Mouse (Mus musculus) forebrain, embryonic 15.5 days (tissue): ENCODE data around the gene Gm28048. TPM values are rescaled to one million over a fixed set of nuclear protein-coding genes. Genes with fewer than 3 reads are reported as not detected.

Experiments
- ATAC-seq: fragments of 200-750 bp; cut with Nextera tagmentation; replicated peaks from 2 replicates; pipeline ENCODE4 v1.8.0; 2017; ENCODE audit warnings: mild to moderate bottlenecking, moderate TSS enrichment, moderate library complexity
- H3K27ac ChIP-seq: fragments of 300-500 bp; sonication (generic); replicated peaks from 2 replicates; pipeline ENCODE4 v1.5.1; 2015; ENCODE audit warnings: mild to moderate bottlenecking, inconsistent platforms
- H3K27me3 ChIP-seq: fragments of 300-500 bp; sonication (generic); 2 replicates; pipeline ENCODE4 v1.6.1; 2015; ENCODE audit warnings: inconsistent platforms
- H3K36me3 ChIP-seq: fragments of 300-500 bp; sonication (generic); 2 replicates; pipeline ENCODE4 v1.6.1; 2015; ENCODE audit warnings: mild to moderate bottlenecking, inconsistent platforms
- H3K4me1 ChIP-seq: fragments of 300-500 bp; sonication (generic); 2 replicates; pipeline ENCODE4 v1.6.1; 2015; ENCODE audit warnings: inconsistent platforms
- H3K4me2 ChIP-seq: fragments of 300-500 bp; sonication (generic); replicated peaks from 2 replicates; pipeline ENCODE4 v1.6.1; 2015; ENCODE audit warnings: mild to moderate bottlenecking, inconsistent platforms
- H3K4me3 ChIP-seq: fragments of 300-500 bp; sonication (generic); 2 replicates; pipeline ENCODE4 v1.5.1; 2015; ENCODE audit warnings: mild to moderate bottlenecking, inconsistent platforms
- H3K9ac ChIP-seq: fragments of 300-500 bp; sonication (generic); replicated peaks from 2 replicates; pipeline ENCODE4 v1.6.1; 2015; ENCODE audit warnings: mild to moderate bottlenecking, inconsistent platforms
- H3K9me3 ChIP-seq: fragments of 300-500 bp; sonication (generic); 2 replicates; pipeline ENCODE4 v1.6.1; 2016; ENCODE audit warnings: inconsistent platforms
- WGBS: fragments of 180-500 bp; shearing (Covaris S2); methylation state at CpG from one replicate; pipeline ENCODE4 v1.1.7; 2015; ENCODE audit warnings: mixed read lengths; 5-methylcytosine and 5-hydroxymethylcytosine counted together
- polyA plus RNA-seq: library from polyadenylated mRNA; unstranded; fragments of >200 nt; fragmentation: Nextera tagmentation; extraction: Ambion mirVana; gene quantifications from 2 replicates; pipeline ENCODE4 v1.2.1, GENCODE M21; 2015

Gene Gm28048
- polyA plus RNA-seq, 1 experiment from 2014 or later: 3.4 TPM

GRCm38 (mm10) chr11:22902923-22903322 is 79.0 kb downstream of the Gm28048 start:
- WGBS: 70% methylated on average over 2 of the region's 2 CpGs
- Histone ChIP-seq H3K27me3 (no peaks in the 10 kb centered on the region), H3K4me3 (no peak overlapping the region), H3K4me2 (no peak overlapping the region), H3K27ac (no peak overlapping the region), H3K9me3 (no peaks in the 10 kb centered on the region), H3K36me3 (no peaks in the 10 kb centered on the region), H3K9ac (no peak overlapping the region), H3K4me1 (no peaks in the 10 kb centered on the region)
- no peak for ATAC-seq

GRCm38 (mm10) chr11:22900041-22900440 is 81.8 kb downstream of the Gm28048 start:
- H3K36me3 ChIP-seq: no peaks in the 10 kb centered on the region
- H3K27ac ChIP-seq: no peak overlapping the region
- H3K9ac ChIP-seq: no peak overlapping the region
- H3K4me2 ChIP-seq: no peak overlapping the region
- no peaks in the 10 kb centered on the region for H3K4me1 ChIP-seq
- no peak for ATAC-seq
- no peaks in the 10 kb centered on the region for H3K27me3 ChIP-seq
- H3K4me3 ChIP-seq: no peak overlapping the region
- no peaks in the 10 kb centered on the region for H3K9me3 ChIP-seq
- 87% methylated on average over 3 of the region's 3 CpGs for WGBS

- WGBS: 93% methylated on average over 4 of the region's 4 CpGs
- no peaks in the 10 kb centered on the region for H3K4me1 ChIP-seq
- H3K36me3 ChIP-seq: no peaks in the 10 kb centered on the region
- H3K9ac ChIP-seq: no peak overlapping the region
- no peak overlapping the region for H3K27ac ChIP-seq
- H3K27me3 ChIP-seq: no peaks in the 10 kb centered on the region
- H3K4me2 ChIP-seq: no peak overlapping the region
- no peaks in the 10 kb centered on the region for H3K9me3 ChIP-seq
- H3K4me3 ChIP-seq: no peak overlapping the region
- ATAC-seq: no peak
Observed at GRCm38 (mm10) chr11:22897642-22898041, 84.2 kb downstream of the Gm28048 start.

GRCm38 (mm10) chr11:22897127-22897526 is 84.8 kb downstream of the Gm28048 start:
- WGBS: 94% methylated on average over 4 of the region's 4 CpGs
- H3K9ac ChIP-seq: no peak overlapping the region
- ATAC-seq: no peak
- no peaks in the 10 kb centered on the region for H3K27me3 ChIP-seq
- no peak overlapping the region for H3K4me2 ChIP-seq
- no peaks in the 10 kb centered on the region for H3K4me1 ChIP-seq
- no peak overlapping the region for H3K27ac ChIP-seq
- H3K36me3 ChIP-seq: no peaks in the 10 kb centered on the region
- H3K9me3 ChIP-seq: no peaks in the 10 kb centered on the region
- no peak overlapping the region for H3K4me3 ChIP-seq

GRCm38 (mm10) chr11:22893075-22893474 is 88.8 kb downstream of the Gm28048 start:
- Histone ChIP-seq H3K4me1 (no peaks in the 10 kb centered on the region), H3K27me3 (no peaks in the 10 kb centered on the region), H3K4me3 (no peak overlapping the region), H3K27ac (no peak overlapping the region), H3K4me2 (no peak overlapping the region), H3K9ac (no peak overlapping the region), H3K36me3 (no peaks in the 10 kb centered on the region), H3K9me3 (no peaks in the 10 kb centered on the region)
- 73% methylated on average over 3 of the region's 3 CpGs for WGBS
- no peak for ATAC-seq

- ATAC-seq: no peak
- Histone ChIP-seq H3K4me3 (no peak overlapping the region), H3K9me3 (no peaks in the 10 kb centered on the region), H3K4me1 (no peaks in the 10 kb centered on the region), H3K9ac (no peak overlapping the region), H3K36me3 (no peaks in the 10 kb centered on the region), H3K27ac (no peak overlapping the region), H3K4me2 (no peak overlapping the region), H3K27me3 (no peaks in the 10 kb centered on the region)
- WGBS: 84% methylated on average over 6 of the region's 6 CpGs
Observed at GRCm38 (mm10) chr11:22892466-22892865, 89.4 kb downstream of the Gm28048 start.

GRCm38 (mm10) chr11:22891876-22892275 is 90.0 kb downstream of the Gm28048 start:
- H3K4me2 ChIP-seq: no peak overlapping the region
- no peak overlapping the region for H3K9ac ChIP-seq
- no peaks in the 10 kb centered on the region for H3K27me3 ChIP-seq
- WGBS: 93% methylated on average over 7 of the region's 7 CpGs
- no peak overlapping the region for H3K4me3 ChIP-seq
- H3K27ac ChIP-seq: no peak overlapping the region
- no peaks in the 10 kb centered on the region for H3K4me1 ChIP-seq
- H3K36me3 ChIP-seq: no peaks in the 10 kb centered on the region
- no peak for ATAC-seq
- no peaks in the 10 kb centered on the region for H3K9me3 ChIP-seq

GRCm38 (mm10) chr11:22891242-22891641 is 90.6 kb downstream of the Gm28048 start:
- Histone ChIP-seq H3K4me2 (no peak overlapping the region), H3K27me3 (no peaks in the 10 kb centered on the region), H3K9me3 (no peaks in the 10 kb centered on the region), H3K27ac (no peak overlapping the region), H3K9ac (no peak overlapping the region), H3K36me3 (no peaks in the 10 kb centered on the region), H3K4me1 (no peaks in the 10 kb centered on the region), H3K4me3 (no peak overlapping the region)
- 71% methylated on average over 9 of the region's 9 CpGs for WGBS
- no peak for ATAC-seq

GRCm38 (mm10) chr11:22889224-22889623 is 92.7 kb downstream of the Gm28048 start:
- Histone ChIP-seq H3K27ac (no peak overlapping the region), H3K4me1 (no peaks in the 10 kb centered on the region), H3K4me2 (no peak overlapping the region), H3K9ac (no peak overlapping the region), H3K9me3 (no peaks in the 10 kb centered on the region), H3K27me3 (no peaks in the 10 kb centered on the region), H3K36me3 (no peaks in the 10 kb centered on the region), H3K4me3 (no peak overlapping the region)
- 88% methylated on average over 3 of the region's 3 CpGs for WGBS
- ATAC-seq: no peak

GRCm38 (mm10) chr11:22886991-22887390 is 94.9 kb downstream of the Gm28048 start:
- no peak for ATAC-seq
- no peaks in the 10 kb centered on the region for H3K4me1 ChIP-seq
- WGBS: 97% methylated on average over 4 of the region's 4 CpGs
- no peak overlapping the region for H3K4me2 ChIP-seq
- H3K36me3 ChIP-seq: no peaks in the 10 kb centered on the region
- H3K27ac ChIP-seq: no peak overlapping the region
- H3K4me3 ChIP-seq: no peak overlapping the region
- no peak overlapping the region for H3K9ac ChIP-seq
- no peaks in the 10 kb centered on the region for H3K27me3 ChIP-seq
- H3K9me3 ChIP-seq: no peaks in the 10 kb centered on the region

GRCm38 (mm10) chr11:22885350-22885749 is 96.5 kb downstream of the Gm28048 start:
- no peaks in the 10 kb centered on the region for H3K27me3 ChIP-seq

GRCm38 (mm10) chr11:22883676-22884075 is 98.2 kb downstream of the Gm28048 start:
- no peak overlapping the region for H3K4me2 ChIP-seq
- WGBS: 88% methylated on average over 2 of the region's 2 CpGs
- no peaks in the 10 kb centered on the region for H3K36me3 ChIP-seq
- H3K4me3 ChIP-seq: no peak overlapping the region
- H3K27ac ChIP-seq: no peak overlapping the region
- H3K4me1 ChIP-seq: no peaks in the 10 kb centered on the region
- no peak for ATAC-seq
- H3K27me3 ChIP-seq: no peaks in the 10 kb centered on the region
- no peaks in the 10 kb centered on the region for H3K9me3 ChIP-seq
- no peak overlapping the region for H3K9ac ChIP-seq

More at GRCm38 (mm10) chr11:22885350-22885749, 96.5 kb downstream of the Gm28048 start:
- no peaks in the 10 kb centered on the region for H3K9me3 ChIP-seq
- ATAC-seq: no peak
- H3K9ac ChIP-seq: no peak overlapping the region
- no peaks in the 10 kb centered on the region for H3K4me1 ChIP-seq
- no peak overlapping the region for H3K4me2 ChIP-seq
- H3K27ac ChIP-seq: no peak overlapping the region
- no peak overlapping the region for H3K4me3 ChIP-seq
- no peaks in the 10 kb centered on the region for H3K36me3 ChIP-seq
- 96% methylated on average over 1 of the region's 1 CpGs for WGBS

GRCm38 (mm10) chr11:22882926-22883325 is 99.0 kb downstream of the Gm28048 start:
- H3K9me3 ChIP-seq: no peaks in the 10 kb centered on the region
- no peak overlapping the region for H3K27ac ChIP-seq
- H3K27me3 ChIP-seq: no peaks in the 10 kb centered on the region
- no peak overlapping the region for H3K9ac ChIP-seq
- H3K4me3 ChIP-seq: no peak overlapping the region
- no peaks in the 10 kb centered on the region for H3K36me3 ChIP-seq
- H3K4me1 ChIP-seq: no peaks in the 10 kb centered on the region
- no peak for ATAC-seq
- H3K4me2 ChIP-seq: no peak overlapping the region
